Mouse (Mus musculus) spleen, postnatal 36 days (tissue): Measurements from ENCODE around the gene Tbl1x.
A peak's percentile ranks its signal among the peaks of the same experiment; 100 is the strongest.

ENCODE experiments used
- DNase-seq, 2 experiments: peaks; one replicate each; pipeline ENCODE4 v3.0.0; 2022; ENCODE audit warnings: low spot score in 2 of 2, mixed read lengths in 1 of 2

The Tbl1x gene

GRCm38 (mm10) chrX:77544550-77544949 lies 33.7 kb downstream of the Tbl1x start:
- no peak for DNase-seq

DNA sequence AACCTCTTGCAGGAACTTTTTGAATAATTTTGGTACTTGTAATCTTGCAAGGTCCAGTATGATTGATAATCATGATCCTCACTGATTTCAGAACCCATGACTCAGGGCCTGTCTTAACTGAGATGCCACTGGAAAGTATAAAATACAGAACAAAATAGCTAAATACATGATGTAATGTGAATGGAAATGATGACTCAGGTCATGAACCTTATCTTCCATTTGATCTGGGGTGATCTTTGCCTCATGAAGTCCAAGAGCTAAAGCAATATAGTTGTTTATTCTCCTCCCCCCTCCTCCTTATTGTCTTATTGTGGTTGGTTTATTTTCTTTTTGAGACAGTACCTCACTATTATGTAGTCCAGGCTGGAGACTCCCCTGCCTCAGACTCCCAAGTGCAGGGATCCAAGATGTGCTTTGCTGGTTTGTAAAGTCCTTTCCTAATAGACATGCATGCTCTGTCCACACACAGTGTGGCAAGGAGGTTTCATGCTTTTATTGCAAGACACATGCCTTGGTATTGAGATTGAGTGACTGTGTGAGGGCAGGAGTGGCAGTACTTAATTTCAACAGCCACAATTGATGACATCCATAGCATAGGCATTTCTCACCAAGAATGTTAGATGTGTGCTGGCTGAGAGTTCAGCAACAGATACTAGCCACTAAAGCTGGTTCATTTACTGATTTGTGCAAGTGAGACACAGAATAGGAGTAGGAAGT lies 34.7 kb downstream of the Tbl1x start:
- no peak for DNase-seq

DNA sequence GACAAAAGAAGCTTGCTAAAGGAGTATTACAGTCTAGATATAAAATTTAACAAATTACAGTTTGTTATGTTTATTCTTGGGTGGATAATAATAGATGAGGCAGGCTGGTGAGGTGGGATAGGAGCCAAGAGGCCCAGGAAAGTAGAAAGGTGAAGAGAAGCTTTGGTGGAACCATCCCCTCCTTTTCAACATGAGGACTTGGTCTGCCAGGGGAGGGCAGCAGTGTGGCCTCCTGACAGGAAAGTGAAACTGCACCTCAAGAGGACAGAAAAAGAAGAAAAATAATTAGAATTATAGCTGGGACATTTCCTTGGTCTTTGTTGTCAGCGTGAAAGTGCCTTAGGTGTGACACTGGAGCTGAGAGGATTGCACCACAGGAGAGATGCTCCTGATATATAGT lies 35.6 kb downstream of the Tbl1x start:
- peak; percentile 12 to 22 for DNase-seq

- no peak for DNase-seq
Observed at GRCm38 (mm10) chrX:77548951-77549350, 38.1 kb downstream of the Tbl1x start.

DNA sequence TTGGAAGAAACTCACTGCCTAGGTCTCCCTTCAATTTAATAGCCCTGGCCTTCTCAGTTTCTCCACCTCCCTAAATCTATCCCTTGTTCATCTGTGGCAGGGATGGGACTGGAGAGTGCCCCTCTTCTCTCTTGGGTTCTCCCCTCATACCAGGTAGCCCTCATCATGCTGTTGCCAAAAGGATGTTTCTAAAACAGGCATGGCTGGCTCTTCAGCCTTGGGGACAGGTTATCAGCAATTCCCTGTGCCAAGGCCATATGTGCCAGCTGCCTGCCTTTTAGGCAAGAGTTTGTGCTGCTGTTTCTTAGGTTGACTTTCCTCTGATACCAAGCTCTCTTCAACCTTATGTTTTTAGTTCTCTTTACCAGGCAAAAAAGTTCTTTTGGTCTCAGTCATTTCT lies 39.6 kb downstream of the Tbl1x start:
- DNase-seq = no peak

DNA sequence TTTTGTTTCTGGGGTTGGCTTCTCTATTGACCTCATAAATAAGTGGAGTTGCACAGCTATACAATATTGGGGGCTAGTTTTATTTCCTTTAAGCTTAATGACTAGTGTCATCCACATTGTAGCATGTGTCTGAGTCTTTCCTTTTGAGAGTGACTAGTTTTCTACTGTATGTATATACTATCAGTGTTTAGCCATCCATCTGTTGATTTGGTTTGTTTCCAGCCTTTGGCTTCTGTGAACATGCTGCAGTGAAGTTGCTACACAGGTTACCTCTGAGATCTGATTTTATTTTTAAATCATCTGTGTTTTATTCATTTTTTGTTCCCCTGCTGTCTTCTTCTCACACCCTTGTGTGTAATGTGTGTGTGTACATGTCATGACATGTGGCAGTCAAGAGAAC lies 40.5 kb downstream of the Tbl1x start:
- DNase-seq = no peak

- DNase-seq = no peak
Observed at GRCm38 (mm10) chrX:77552088-77552487, 41.3 kb downstream of the Tbl1x start.

- DNase-seq = no peak
Observed at GRCm38 (mm10) chrX:77555985-77556384, 45.2 kb downstream of the Tbl1x start.

GRCm38 (mm10) chrX:77559199-77559881 lies 48.5 kb downstream of the Tbl1x start:
- no peak for DNase-seq

DNA sequence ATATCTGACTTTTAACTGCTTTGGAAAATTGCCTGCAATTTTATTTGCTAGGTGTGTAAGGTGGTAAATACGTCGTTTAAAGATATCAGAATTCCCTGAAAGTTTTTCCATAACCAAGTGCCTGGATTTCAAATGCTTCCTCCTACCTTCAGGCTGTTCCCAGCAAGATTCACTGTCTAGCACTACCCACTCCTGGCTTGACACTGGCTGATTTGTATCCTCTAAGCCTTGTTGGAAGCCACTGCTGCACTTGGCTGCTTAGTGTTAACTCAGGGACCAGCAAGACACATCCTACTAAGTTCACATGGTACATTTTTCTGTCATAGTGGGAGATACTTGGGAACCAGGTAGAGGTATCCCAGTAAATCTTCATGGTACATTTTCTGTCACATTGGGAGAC lies 52.8 kb downstream of the Tbl1x start:
- no peak for DNase-seq

DNA sequence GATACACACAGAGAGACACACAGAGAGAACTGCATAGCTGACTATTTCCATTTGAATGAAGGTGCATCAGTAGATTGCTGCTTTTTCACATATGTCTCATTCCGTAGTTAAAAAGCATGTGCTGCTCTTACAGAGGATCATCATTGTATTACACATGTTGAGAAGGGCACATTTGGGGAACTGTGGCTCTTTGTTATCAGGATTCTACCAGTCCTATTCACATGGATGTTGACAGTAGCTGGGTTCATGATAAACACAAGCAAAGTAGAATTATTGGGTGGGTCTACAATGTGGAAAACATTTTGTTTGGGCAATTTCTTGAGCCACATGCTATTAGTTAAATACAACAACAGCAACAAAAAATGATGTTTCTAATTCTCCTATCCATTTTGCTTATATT lies 55.9 kb downstream of the Tbl1x start:
- no peak for DNase-seq

GRCm38 (mm10) chrX:77568013-77568412 lies 57.2 kb downstream of the Tbl1x start:
- no peak for DNase-seq

DNA sequence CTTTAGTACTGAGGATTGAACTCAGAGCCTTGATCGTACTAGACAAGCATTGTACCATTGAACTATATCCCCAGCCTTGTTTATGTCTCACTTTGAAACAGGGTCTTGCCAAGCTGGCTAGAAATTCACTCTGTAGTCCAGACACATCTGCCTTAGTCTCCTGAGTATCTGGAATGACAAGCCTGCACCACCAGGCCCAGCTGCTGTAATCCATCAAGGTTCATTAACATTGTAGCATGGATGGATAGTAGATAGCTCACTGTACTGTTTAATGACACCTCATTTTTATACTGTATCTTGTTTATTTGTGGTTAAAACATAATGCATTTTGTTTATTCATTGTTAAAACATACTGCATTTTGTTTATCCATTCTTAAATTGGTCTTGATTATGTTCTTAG lies 62.9 kb downstream of the Tbl1x start:
- no peak for DNase-seq

DNA sequence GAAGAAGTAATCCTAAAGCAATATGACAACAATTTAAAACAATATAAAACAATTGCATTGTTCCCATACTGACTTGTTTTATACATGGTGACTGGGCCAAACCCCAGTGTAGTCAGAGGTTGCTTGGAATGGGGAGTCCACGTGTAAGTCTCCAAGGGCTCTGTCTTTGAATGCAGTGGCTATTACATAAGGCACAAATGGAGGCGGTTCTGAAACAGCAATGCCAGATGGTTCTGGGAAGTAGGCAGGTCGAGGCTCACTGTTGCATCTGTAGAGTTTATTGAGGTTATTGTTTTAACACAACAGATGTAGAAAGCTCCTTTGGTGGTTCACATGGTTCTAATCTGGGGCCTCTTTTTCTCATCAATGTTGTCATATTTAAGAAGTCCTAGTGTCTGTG lies 66.3 kb downstream of the Tbl1x start:
- no peak for DNase-seq

GRCm38 (mm10) chrX:77578172-77578571 lies 67.4 kb downstream of the Tbl1x start:
- DNase-seq = no peak

GRCm38 (mm10) chrX:77579964-77580363 lies 69.2 kb downstream of the Tbl1x start:
- peak; percentile 3 to 6 for DNase-seq

GRCm38 (mm10) chrX:77585974-77586373 lies 75.2 kb downstream of the Tbl1x start:
- DNase-seq = no peak

GRCm38 (mm10) chrX:77594670-77595224 lies 83.9 kb downstream of the Tbl1x start:
- DNase-seq = no peak

- no peak for DNase-seq
Observed at GRCm38 (mm10) chrX:77597674-77598073, 86.9 kb downstream of the Tbl1x start.

- DNase-seq = no peak
Observed at GRCm38 (mm10) chrX:77598736-77599135, 87.9 kb downstream of the Tbl1x start.

DNA sequence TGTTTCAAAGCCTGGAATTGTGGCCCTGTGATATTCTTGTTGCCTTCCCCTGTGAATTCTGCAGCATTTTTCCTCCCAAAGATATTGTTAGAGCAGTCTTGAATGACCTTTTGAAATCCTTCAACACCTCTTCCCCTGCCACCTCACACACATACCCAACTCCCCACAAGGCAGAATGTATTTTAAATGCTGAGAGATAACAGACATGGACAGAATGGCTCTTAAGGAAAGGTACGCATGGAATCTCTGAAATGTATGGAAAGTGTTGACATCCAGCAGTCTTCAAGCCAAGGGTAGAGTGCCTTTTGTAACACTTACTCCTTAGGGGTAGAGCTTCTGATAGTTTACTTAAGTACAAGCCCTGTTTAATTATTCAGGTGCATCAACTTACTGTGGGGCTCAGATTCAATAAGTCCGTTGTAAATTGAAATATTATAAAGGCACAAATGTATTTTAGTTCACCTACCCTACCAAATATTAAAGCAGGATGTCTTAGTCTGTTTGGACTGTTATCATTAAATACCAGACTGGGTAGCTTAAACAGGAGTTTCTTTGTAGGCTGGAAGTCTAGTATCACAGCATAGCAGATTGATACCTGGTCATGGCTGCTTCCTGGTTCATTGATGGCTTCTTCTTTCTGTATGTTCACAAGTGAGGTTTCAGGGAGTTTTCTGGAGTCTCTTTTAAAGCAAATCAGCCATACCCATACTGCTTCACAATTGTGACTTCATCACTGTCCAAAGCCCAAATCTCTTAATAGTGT lies 92.9 kb downstream of the Tbl1x start:
- DNase-seq = no peak

DNA sequence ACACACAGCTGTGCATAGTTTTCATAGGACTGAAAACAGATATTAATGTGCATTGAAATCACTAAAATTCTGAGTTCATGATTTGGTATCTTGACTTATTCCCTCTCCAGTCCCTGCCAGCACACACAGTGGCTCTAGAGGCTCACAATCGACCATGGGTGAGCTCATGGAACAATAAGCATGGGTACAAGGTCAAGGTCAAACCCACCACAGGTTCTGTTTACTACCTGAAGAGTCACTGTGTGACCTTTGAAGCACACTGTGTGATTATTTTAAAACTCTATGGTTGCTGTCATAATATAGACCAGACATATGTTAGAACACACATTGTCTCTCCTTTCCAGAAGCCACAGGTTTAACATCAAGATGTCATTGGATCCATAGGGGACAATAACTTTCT lies 96.7 kb downstream of the Tbl1x start:
- DNase-seq = no peak
